Mouse (Mus musculus): ENCODE data around the gene Pbx3.
A peak's percentile ranks its signal among the peaks of the same experiment; 100 is the strongest.

Gene Pbx3

DNA sequence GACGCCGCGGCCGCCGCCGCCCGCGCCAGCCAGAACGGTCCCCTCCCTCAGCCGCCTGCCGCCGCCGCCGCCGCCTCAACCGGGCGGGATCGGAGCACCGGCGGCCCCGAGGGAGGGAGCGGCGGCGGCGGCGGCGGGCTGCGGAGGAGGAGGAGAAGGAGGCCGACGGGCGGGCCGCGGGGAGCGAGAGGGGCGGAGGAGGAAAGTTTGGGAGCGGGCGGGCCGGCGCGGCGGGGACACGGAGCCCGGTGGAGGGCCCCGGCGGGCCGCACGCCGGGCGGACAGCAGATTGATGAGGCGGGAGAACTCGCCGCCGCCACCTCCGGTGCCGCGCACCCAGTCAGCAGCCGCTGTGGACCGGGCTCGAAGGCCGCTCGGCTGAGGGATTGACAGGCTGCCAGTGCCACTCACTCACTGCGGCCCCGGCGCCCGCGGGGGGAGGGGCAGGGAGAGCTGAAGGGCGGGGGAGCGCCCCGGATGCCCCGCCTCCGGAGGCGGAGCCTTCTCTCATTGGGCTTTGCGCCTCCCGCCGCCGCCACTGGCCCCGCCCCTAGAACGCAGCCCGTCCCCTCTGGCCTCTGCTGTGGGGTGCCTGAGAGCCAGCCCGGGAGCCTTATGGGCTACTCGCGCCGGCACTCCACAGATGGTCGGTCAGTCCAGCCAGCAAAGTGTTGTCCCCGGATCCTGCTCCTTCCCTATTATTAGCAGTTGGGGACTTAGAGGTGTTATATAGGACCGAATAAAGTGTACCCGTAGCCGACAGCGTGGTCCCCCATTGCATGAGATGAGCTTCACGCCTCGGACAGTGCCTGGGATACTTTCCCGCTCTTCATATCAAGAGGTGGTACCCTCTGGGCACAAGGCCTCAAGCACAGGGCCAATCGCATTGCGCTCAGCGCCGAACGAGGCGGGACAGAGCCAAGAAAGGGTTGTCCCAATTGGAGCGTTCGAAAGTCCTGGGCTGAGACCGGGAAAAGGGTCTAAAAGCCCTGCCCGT lies at the start of gene Pbx3:
Gene Pbx3, minus strand, starts transcription at position 838 of the 997 bp plus-strand sequence.
- DNase-seq = peak; percentile 97

DNA sequence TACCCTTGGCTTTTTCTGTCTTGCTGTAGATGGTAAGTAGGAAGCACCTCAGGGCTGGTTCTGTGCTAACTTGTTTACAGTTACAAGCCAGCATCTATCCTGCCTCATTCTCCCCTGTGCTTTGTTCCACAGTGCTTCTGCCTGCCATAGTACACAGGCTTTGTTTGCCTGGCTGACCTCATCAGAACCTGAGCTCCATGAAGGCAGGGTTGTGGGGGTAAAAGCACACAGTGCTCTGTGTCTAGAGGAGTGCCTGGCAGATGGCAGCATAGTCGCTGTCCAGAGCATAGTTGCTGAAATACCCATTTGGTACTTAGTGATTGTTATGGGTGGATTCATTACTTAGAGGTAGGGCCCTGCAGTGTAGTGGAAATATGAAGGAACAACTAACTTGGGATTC lies 47.3 kb upstream of the Pbx3 start:
- DNase-seq = no peak

GRCm38 (mm10) chr2:34409741-34410340 lies 36.9 kb upstream of the Pbx3 start:
- no peak for DNase-seq

DNA sequence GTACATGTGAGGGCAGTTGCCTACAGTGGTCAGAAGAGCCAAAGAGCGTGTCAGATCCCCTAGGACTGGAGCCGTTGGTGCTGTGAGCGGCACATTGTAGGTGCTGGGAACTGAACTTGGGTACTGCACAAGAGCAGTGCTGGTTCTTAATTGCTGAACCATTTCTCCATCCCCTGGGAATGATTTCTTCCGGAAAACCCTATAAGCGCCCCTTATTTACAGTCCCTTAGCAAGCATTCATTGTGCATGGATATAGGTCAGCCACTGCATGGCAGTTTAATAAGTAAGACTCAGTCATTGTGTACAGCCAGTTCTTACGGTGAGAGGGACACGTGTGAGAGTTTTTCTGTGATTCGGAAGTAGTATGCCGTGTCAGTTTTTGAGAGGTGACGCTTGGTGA lies 35.4 kb upstream of the Pbx3 start:
- DNase-seq = no peak

DNA sequence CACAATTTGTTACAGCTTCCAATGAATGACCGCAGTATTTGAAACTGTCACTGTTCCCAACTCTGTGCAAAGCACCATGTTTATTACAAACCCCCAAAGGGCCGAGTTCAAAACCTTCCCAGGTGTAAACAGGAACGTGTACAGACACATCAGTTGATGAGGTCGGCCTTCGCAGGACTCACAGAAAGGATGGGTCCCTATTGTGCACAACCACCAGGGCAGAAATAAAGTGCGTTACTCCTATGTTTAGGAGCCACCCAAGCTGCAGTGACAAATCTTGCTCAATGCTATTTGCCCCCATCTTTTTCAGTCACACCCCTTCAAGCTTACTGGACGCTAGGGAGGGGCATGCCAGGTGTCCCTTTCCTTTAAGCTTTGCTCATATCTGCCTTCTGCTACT lies 34.7 kb upstream of the Pbx3 start:
- DNase-seq = no peak

GRCm38 (mm10) chr2:34406601-34407464 lies 33.9 kb upstream of the Pbx3 start, which contains the start of gene Mapkap1:
Mapkap1 (plus strand) TSS chr2:34406771.
- DNase-seq = peak; percentile 98

DNA sequence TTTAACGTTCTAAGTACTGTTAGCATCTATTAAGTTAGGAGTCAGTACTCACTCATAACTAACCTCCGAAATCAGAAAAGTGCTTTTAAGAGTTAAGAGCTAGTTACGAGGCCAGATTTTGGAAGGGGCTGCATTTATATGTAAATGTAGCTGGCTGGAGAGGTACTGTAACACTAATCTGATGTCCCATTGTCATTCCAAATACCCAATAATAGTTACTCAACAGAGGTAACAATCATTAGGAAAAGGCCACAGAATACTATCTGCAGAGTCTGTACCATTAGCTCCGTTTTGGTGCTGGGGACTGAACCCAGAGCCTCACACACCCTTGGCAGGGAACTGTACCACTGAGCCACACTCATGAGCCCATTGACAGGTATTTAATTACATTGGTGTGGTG lies 26.6 kb upstream of the Pbx3 start:
- DNase-seq = no peak

DNA sequence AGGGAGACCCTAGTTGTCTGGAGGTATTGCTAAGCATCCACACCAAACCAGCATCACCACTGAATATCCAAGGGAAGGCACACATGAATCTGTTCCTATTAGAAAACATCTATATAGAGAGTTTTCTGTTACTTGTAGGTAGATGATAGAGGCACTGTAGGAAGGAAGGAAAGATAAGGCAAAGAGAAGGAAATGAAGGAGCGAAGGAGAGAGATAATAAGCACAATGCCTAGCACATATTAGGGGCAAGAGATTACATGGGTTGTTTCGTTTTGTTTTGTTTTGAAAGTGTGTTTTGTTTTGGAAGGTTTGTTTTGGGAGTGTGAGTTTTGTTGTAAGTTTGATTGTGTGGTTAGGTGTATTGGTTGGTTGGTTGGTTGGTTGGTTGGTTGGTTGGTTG lies 6.0 kb upstream of the Pbx3 start:
- no peak for DNase-seq

DNA sequence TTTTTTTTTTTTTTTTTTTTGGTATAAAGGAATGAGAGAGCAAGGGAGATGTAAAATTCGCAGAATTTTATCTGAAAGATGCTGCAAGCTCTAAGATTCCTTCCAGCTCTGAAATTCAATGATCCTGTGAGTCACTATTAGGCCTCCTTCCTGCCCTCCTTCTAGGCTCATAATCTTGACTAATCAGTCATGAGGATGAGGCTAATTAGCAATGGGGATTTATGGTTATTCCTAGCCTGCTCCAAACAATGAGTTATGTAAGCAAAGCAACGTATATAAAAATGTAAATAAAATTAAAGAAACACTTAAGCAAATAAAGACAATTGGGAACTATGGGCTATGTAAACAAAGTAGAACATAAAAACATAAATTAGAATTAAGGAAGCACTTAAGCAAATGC lies 1.4 kb upstream of the Pbx3 start:
- no peak for DNase-seq

- DNase-seq = no peak
Observed at GRCm38 (mm10) chr2:34373886-34374285, 944 bp upstream of the Pbx3 start.

DNA sequence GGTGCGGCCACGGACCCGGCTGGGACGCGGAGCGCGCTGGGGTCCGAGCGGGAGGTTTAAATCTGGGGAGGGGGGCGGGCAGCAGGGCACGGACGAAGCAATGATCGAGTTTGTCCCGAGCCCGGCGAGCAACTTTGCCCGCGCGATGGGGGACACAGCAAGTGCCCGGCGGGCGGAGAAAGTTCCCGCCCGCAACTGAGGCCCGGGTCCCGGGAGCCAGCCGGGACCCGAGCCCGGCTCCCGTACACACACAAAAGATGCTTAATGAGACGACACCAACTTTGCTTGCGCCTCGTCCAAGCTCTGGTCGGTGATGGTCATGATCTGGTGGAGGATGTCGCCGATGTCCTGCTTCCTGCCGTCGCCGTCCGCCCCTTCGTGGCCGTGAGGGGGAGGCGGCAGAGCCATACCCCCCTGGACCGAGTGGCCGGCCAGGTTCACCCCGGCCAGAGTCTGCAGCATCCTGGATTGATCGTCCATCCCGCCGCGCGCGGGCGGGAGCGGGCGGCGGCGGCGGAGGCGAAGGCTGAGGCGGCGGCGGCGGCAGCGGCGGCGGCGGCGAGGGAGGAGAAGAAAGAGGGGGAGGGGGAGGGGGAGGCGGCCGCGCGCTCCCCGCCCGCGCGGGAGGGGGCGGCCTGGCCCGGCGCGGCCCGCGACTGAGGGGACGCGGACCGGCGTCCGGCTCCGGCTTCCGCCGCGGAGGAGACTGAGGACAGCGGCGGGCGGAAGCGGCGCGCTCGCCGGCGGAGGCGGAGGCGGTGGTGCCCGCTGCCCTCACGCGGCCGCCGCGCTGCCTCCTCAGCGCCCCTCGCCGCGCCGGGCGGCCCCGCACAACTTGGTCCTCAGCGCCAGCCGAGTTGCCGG lies 1.3 kb downstream of the Pbx3 start:
- peak; percentile 23 for DNase-seq

- DNase-seq = peak; percentile 23
Observed at GRCm38 (mm10) chr2:34370725-34371440, 2.1 kb downstream of the Pbx3 start.

- DNase-seq = no peak
Observed at GRCm38 (mm10) chr2:34370349-34370724, 2.6 kb downstream of the Pbx3 start.

DNA sequence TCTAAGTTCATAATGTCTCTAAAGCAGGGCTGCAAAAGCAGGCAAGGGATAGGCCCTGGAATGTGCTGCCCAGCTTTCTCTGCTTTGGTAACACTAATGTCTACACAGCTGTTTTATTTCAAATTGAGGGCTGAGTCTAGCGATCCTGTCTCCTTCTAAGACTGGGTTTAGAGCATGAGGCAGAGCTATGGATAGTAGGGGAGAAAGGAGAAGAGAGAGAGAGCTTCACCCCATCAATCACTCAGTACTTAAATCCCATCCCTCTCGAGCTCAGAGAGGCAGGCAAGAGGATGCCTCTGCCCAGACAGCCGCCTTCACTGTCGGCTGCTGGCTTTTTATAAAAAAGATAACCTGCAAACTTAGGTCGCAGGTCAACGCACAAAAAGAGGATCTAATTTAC lies 4.5 kb downstream of the Pbx3 start:
- no peak for DNase-seq

DNA sequence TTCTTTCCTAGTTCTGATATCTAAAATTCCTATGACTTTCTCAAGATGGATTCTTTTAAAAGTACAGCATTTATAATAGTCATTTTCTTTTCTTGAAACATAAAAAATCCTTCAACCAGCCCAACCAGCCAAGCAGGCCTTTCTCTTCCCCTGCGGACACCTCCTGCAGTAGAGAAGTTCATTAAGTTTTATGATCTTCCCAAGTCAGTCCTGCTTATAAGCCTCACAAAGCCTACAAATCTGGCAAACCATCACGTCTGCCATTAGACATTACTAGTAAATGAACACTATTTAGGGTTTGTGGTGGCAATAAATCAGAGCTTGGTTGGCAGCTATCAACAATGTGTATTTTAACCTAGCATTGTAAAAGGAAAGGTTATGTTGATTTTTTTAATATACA lies 5.9 kb downstream of the Pbx3 start:
- DNase-seq = no peak

DNA sequence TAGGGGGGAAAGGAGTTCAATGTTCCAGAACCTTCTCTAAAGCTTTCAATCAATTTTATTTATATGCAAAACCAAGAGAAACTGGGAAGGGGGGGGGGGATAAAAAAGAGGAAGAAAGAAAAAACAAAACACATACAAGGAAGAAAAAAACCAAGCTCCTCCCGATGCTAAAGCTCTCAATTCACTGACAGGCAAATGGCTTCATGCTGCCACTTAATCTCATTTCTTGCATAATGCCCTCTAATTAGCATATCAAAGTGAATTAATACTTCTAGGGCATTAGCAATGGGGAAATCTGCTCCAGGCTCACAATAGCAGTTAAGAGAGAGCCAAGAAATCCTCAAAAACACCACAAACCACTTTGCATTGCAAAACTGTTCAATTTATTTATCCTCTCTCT lies 9.3 kb downstream of the Pbx3 start:
- no peak for DNase-seq

- no peak for DNase-seq
Observed at GRCm38 (mm10) chr2:34355801-34356211, 17.1 kb downstream of the Pbx3 start.

DNA sequence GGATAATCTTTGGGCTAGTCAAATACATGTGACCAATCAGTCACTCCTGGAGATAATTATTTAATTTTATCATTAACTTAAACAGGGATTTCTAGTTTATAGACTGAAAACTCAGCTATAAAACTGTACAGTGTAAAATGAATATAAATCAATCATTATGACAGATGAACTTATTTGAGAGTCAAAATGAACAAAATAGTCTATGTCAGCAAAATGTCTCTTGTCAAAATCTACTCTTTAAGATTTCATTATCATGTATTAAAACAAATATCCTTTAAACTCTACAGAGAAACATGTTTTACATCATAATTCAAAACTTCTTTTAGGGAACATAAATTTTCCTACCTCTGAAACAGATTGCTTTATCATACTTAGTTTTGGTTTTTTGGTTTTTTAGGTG lies 20.9 kb downstream of the Pbx3 start:
- no peak for DNase-seq

DNA sequence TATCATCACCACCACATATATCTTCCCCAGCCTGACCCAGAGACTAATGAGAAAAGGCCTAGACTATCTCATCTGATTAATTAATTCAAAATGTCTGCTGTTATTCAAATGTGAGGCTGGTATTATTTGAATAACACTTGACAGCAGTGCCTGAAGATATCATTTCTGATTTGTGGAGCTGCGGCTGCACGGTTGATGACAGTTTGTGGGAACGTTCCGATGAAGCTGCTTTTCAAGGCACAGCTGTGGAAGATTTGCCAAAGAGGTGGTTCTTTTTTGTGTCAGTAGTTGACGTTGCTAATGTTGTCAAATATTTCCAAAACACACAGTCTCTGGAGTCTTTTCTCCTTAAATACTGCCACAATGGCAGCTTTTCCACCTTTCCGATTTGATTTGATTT lies 25.8 kb downstream of the Pbx3 start:
- no peak for DNase-seq

DNA sequence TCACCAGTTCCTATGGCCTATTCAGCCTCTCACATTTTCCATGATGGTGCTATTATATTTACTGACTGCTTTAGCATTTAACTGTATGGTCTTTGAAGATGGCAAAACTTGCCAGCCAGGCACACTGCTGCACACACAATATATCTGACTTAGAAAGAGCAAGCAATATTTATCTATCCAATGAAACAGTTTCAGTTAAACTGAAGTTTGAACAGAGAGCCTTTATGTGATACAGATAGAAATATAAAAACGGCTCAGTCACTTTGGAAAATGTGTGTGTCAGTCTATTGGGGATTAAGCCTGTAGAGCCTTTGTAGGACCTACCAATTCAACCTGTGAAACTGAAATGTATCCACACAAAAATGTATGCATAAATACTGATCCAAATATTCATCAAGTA lies 74.3 kb downstream of the Pbx3 start:
- no peak for DNase-seq

DNA sequence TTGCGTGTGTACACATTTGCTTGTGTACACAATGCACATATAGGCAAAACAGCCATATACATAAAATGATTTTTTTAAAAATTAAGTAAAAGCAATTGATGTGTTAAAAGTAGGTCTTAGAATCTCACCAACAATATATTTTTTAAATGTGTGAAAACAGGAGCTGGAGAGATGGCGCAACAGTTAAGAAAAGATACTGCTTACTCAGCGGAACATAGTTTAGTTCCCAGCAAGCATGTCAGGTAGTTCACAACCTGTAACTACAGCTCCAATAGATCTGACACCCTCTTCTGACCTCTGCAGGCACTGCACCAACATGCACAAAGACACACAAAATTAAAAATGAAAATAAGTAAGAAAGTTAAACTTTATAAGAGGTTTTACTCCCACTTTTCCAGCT lies 74.7 kb downstream of the Pbx3 start:
- no peak for DNase-seq

GRCm38 (mm10) chr2:34289726-34290125 lies 83.2 kb downstream of the Pbx3 start:
- DNase-seq = no peak
